Mouse (Mus musculus): Measurements from ENCODE around the gene Clec4f. TPM values are rescaled to one million over a fixed set of nuclear protein-coding genes. Genes with fewer than 3 reads are reported as not detected.

Clec4f gene
- total RNA-seq, 2 experiments from 2014 or later = not detected

DNA sequence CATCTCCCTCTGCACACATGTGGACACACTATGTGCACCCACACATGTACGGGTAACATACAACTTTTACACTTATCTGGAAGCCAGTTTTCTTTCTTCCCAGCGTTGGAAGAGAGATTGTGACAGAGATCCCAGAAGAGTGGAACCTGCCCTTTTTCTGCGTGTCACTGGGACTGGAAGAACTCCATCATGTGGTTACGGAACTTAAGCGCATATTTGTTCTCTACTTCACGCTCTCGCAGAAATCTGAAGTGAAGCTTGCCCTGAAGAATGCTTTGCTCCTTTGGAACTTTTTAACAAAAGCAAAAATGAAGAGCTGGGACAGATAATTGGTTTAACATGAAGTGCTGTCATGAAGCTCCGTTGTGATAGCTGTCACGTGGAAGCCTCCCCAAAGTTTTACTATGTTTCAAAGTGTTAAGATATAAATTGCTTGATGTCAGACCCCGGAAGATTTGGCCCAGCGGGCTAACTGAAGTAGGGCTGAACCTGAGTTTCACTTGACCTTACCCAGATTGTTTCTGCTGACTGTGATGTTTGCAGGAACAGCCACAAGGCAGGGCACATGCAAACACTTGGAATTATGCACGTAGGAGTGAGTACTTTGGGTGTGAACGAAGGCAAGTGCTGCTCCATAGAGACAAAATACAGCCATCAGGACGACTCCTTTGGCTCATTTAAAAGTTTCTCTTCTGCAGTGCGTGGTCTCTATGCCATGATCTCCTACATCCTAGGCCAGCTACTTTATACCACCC is 38.2 kb downstream of the Clec4f start:
- H3K27ac ChIP-seq = no peak overlapping the region
- H3K4me3 ChIP-seq = no peak overlapping the region
- DNase-seq (ENCODE audit: low spot score in 2 of 2) = no peak
- no peak for TF ChIP-seq CTCF (conservative IDR thresholded peaks at IDR 0.05)

GRCm38 (mm10) chr6:83616512-83616911 is 39.5 kb downstream of the Clec4f start:
- Histone ChIP-seq H3K4me3 (no peak overlapping the region), H3K27ac (no peak overlapping the region)
- no peak for DNase-seq (ENCODE audit: low spot score in 2 of 2)
- TF ChIP-seq CTCF (conservative IDR thresholded peaks at IDR 0.05) = peak; percentile 67

DNA sequence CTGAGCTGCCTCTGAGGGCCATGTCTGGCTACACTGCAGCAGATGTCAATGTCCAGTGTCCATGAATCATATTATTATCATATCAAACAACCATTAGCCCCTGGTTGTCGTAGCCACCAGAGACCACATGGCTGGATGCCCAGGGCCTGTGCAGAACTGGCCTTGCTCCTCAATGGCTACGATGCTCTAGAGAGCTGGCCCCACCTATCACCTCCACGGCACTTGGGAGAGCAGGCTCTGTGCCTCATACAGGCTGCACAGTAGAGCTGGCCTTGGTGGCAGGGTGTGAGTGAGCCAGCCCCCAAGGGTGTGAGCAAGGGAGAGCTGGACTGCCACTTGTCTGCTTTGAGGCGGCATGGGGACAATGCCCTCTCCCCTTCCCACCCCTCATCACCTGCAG is 41.5 kb downstream of the Clec4f start:
- Histone ChIP-seq H3K4me3 (no peak overlapping the region), H3K27ac (no peak overlapping the region)
- no peak for TF ChIP-seq CTCF (conservative IDR thresholded peaks at IDR 0.05)
- no peak for DNase-seq (ENCODE audit: low spot score in 2 of 2)

- TF ChIP-seq CTCF (conservative IDR thresholded peaks at IDR 0.05) = no peak
- no peak for DNase-seq (ENCODE audit: low spot score in 2 of 2)
- Histone ChIP-seq H3K27ac (no peak overlapping the region), H3K4me3 (no peak overlapping the region)
These were observed 43.0 kb downstream of the Clec4f start for GRCm38 (mm10) chr6:83612976-83613375.

- peak overlapping the region; percentile 1; the same call in 1 of the 2 replicates for H3K27ac ChIP-seq
- DNase-seq (ENCODE audit: low spot score in 2 of 2) = no peak
- no peak for TF ChIP-seq CTCF (conservative IDR thresholded peaks at IDR 0.05)
These were observed 56.3 kb downstream of the Clec4f start for GRCm38 (mm10) chr6:83599636-83600174.

DNA sequence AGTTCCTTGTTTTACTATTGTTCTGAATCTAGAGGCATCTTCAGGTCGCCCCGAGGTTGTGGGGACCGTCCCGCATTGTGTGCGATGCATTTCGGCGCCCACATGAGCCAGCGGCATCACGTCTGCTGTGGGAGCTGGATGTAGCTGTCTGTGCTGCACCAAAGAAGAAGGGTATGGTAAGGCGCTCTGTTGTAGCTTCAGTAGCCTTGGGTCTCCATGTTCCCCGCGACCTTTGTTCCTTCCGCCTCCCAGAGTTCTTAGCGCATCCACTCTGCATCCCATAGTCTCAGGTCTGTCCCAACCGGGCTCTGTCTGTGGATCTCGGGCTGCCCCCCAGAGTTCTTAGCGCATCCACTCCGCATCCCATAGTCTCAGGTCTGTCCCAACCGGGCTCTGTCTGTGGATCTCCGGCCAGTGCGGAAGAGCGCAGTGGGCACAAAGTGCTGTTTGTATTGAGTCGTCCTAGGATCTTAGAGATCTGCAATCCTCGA is 56.9 kb downstream of the Clec4f start:
- Histone ChIP-seq H3K27ac (peak overlapping the region; percentile 1; the same call in 1 of the 2 replicates), H3K4me3 (peak overlapping the region; percentile 33)
- TF ChIP-seq CTCF (conservative IDR thresholded peaks at IDR 0.05) = no peak
- no peak for DNase-seq (ENCODE audit: low spot score in 2 of 2)

More at GRCm38 (mm10) chr6:83599636-83600174, 56.3 kb downstream of the Clec4f start:
- H3K4me3 ChIP-seq = no peak overlapping the region

DNA sequence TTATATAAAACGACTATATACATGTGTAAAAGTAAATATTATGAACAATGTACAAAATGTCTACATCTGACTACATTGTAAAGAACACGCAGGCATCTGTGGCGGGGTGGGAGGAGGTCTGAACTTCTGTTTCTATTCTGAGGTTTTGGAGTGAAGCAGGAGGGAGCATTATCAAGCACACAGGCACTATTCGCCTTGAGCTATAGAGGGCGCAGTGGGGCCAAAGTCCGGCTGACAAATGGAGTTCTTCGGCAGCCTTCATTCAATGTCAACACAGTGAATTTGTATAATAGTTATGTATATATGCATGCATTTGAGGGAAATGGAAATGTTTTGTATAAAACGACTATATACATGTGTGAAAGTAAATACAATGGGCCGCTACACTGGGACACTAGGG is 57.3 kb downstream of the Clec4f start:
- Histone ChIP-seq H3K4me3 (peak overlapping the region; percentile 33; the same call in 1 of the 2 replicates), H3K27ac (no peak overlapping the region)
- DNase-seq (ENCODE audit: low spot score in 2 of 2) = peak in 1 of 2 experiments; percentile 35
- TF ChIP-seq CTCF (conservative IDR thresholded peaks at IDR 0.05) = peak; percentile 81

DNA sequence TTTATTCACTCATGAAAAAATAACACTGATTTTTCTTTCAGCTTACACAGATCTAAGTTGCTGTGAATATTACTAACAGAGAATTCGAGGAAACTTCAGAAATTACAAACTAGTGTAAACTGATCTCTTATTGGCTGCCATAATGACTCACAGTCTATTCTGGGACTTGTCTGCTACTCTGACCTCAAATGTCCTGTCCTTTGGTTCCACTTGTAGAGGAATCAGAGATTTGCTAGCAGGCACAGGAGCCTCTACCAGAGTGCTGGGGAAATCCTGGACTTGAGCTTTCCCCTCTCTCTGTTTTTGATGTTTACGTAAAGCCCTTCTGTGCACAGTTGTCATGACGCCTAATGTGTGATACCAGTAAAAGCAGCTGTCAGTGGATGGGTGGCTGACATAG is 58.0 kb downstream of the Clec4f start:
- no peak for TF ChIP-seq CTCF (conservative IDR thresholded peaks at IDR 0.05)
- H3K4me3 ChIP-seq = no peak overlapping the region
- DNase-seq (ENCODE audit: low spot score in 2 of 2) = no peak
- no peak overlapping the region for H3K27ac ChIP-seq

DNA sequence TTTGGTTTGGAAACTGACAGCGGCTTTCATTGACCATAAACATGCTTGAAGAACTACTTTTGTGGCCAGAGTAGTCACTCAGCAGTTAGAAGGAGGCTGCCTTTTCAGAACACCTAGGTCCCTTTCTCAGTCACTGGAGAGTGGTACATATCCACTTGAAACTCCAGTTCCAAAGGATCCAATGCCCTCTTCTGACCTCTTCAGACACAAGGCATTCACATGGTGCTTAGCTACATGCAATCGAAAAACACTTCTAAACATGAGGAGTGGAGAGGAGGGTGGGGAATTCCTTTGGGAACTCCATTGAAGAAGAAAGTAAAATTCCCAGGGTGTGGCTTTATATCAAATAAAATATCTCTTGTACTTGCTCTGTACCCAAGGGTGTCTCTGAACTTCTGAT is 61.0 kb downstream of the Clec4f start:
- TF ChIP-seq CTCF (conservative IDR thresholded peaks at IDR 0.05) = no peak
- no peak for DNase-seq (ENCODE audit: low spot score in 2 of 2)
- Histone ChIP-seq H3K27ac (no peak overlapping the region), H3K4me3 (no peak overlapping the region)

Other genes with a start within 250 kb of the Clec4f start
- gene Tet3, start 197.1 kb downstream of the Clec4f start, total RNA-seq (2021) = 10 to 100 TPM; 61.0 to 65.9 TPM
- 10 to 100 TPM; 36.8 to 38.6 TPM for gene Dguok, start 149.2 kb downstream of the Clec4f start, total RNA-seq (2021)
- gene Actg2, start 119.9 kb downstream of the Clec4f start, total RNA-seq (2021) = not detected
- gene Stambp, start 83.5 kb downstream of the Clec4f start, total RNA-seq (2021) = 10 to 100 TPM; 33.0 to 35.5 TPM
- not detected for gene Cd207, start 21.7 kb upstream of the Clec4f start, total RNA-seq (2021)
- gene Vax2, start 55.1 kb upstream of the Clec4f start, total RNA-seq (2021) = not detected
- gene Atp6v1b1, start 86.8 kb upstream of the Clec4f start, total RNA-seq (2021) = under 1 TPM; 0.31 to 0.42 TPM
- gene Ankrd53, start 106.5 kb upstream of the Clec4f start, total RNA-seq (2021) = not detected
- gene Tex261, start 119.6 kb upstream of the Clec4f start, total RNA-seq (2021) = 10 to 100 TPM; 51.8 to 55.3 TPM
- 10 to 100 TPM; 47.6 to 51.0 TPM for gene Nagk, start 138.8 kb upstream of the Clec4f start, total RNA-seq (2021)
- gene Paip2b, start 175.6 kb upstream of the Clec4f start, total RNA-seq (2021) = 10 to 100 TPM; 48.6 to 48.9 TPM
- 100 to 1,000 TPM; 127 to 136 TPM for gene Zfp638, start 210.9 kb upstream of the Clec4f start, total RNA-seq (2021)

Data from layer of hippocampus, adult 2 months (tissue).